Mouse (Mus musculus) heart, embryonic 16.5 days (tissue): ENCODE measurements around the gene Uspl1. TPM values are rescaled to one million over a fixed set of nuclear protein-coding genes. Genes with fewer than 3 reads are reported as not detected.

Experiments
- ATAC-seq: fragments of 200-750 bp; cut with Nextera tagmentation; replicated peaks from 2 replicates; pipeline ENCODE4 v1.8.0; 2017; ENCODE audit warnings: moderate number of reproducible peaks; ENCODE audit not compliant: insufficient read depth, low FRiP score; ENCODE audit errors: extremely low read depth
- H3K27ac ChIP-seq: fragments of 300-500 bp; sonication (generic); 2 replicates; pipeline ENCODE4 v1.5.1; 2014; ENCODE audit warnings: mild to moderate bottlenecking, low read length, control low read depth, moderate library complexity
- H3K27me3 ChIP-seq: fragments of 300-500 bp; sonication (generic); 2 replicates; pipeline ENCODE4 v1.6.1; 2014; ENCODE audit warnings: low read length, mixed read lengths; ENCODE audit not compliant: control insufficient read depth, insufficient read depth
- H3K36me3 ChIP-seq: fragments of 300-500 bp; sonication (generic); 2 replicates; pipeline ENCODE4 v1.6.1; 2014; ENCODE audit not compliant: control insufficient read depth, insufficient read depth
- H3K4me1 ChIP-seq: fragments of 300-500 bp; sonication (generic); 2 replicates; pipeline ENCODE4 v1.6.1; 2014; ENCODE audit warnings: low read length, mixed read lengths; ENCODE audit not compliant: control insufficient read depth, insufficient read depth
- H3K4me2 ChIP-seq: fragments of 300-500 bp; sonication (generic); 2 replicates; pipeline ENCODE4 v1.6.1; 2014; ENCODE audit warnings: low read depth, mild to moderate bottlenecking, control low read depth, low read length
- H3K4me3 ChIP-seq: fragments of 300-500 bp; sonication (generic); 2 replicates; pipeline ENCODE4 v1.5.1; 2014; ENCODE audit warnings: mild to moderate bottlenecking, control low read depth, low read length
- H3K9ac ChIP-seq: fragments of 300-500 bp; sonication (generic); 2 replicates; pipeline ENCODE4 v1.6.1; 2014; ENCODE audit warnings: low read length, control low read depth
- H3K9me3 ChIP-seq: fragments of 300-500 bp; sonication (generic); replicated peaks from 2 replicates; pipeline ENCODE4 v1.6.1; 2016; ENCODE audit warnings: low read length; ENCODE audit not compliant: control insufficient read depth
- WGBS: fragments of 180-500 bp; shearing (Covaris S2); extraction: QIAGEN DNeasy Blood & Tissue Kit; methylation state at CpG from one replicate; pipeline ENCODE4 v1.1.7; 2014; 5-methylcytosine and 5-hydroxymethylcytosine counted together
- polyA plus RNA-seq: library from polyadenylated mRNA; unstranded; fragments of >200 nt; fragmentation: Nextera tagmentation; extraction: Ambion mirVana; gene quantifications from 2 replicates; pipeline ENCODE4 v1.2.1, GENCODE M21; 2015

Gene Uspl1
- polyA plus RNA-seq, 1 experiment from 2014 or later: 29.2 TPM

- WGBS: 19% methylated on average over 20 of the region's 20 CpGs
- 0 out of 2 replicates have a peak overlapping the region, but pooled peaks have one; percentile 1 for H3K4me3 ChIP-seq
- H3K9me3 ChIP-seq: no peaks in the 10 kb centered on the region
- no peak for ATAC-seq
- no peaks in the 10 kb centered on the region for H3K27me3 ChIP-seq
- H3K9ac ChIP-seq: peak overlapping the region; percentile 47
- peak overlapping the region; percentile 64 for H3K27ac ChIP-seq
- no peaks in the 10 kb centered on the region for H3K36me3 ChIP-seq
- peaks cover 21% of the 10 kb centered on the region for H3K4me1 ChIP-seq
- H3K4me2 ChIP-seq: peak overlapping the region; percentile 80
Measured at GRCm38 (mm10) chr5:149247047-149247904, 63.1 kb downstream of the Uspl1 start.

DNA sequence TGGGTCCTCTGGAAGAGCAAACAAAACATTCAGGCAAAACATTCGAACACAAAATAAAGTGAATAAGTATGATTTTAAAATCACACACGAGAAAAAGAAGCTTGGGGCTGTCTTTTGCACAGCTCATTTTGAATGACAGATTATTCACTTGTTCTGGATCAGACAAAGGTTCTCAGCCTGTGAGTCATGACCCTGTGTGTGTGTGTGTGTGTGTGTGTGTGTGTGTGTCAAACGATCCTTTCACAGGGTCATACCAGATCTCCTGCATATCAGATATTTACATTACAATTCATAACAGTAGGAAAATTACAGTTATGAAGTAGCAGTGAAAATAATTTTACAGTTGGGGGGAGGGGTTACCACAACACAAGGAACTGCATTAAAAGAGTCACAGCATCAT is 68.2 kb downstream of the Uspl1 start:
- no peaks in the 10 kb centered on the region for H3K36me3 ChIP-seq
- WGBS: 84% methylated on average over 3 of the region's 3 CpGs
- H3K9me3 ChIP-seq: no peaks in the 10 kb centered on the region
- ATAC-seq: no peak
- H3K27ac ChIP-seq: no peak overlapping the region
- no peaks in the 10 kb centered on the region for H3K27me3 ChIP-seq
- peaks cover 4% of the 10 kb centered on the region for H3K4me1 ChIP-seq
- H3K9ac ChIP-seq: no peak overlapping the region
- H3K4me3 ChIP-seq: no peak overlapping the region
- H3K4me2 ChIP-seq: no peak overlapping the region

- 69% methylated on average over 2 of the region's 2 CpGs for WGBS
- Histone ChIP-seq H3K4me2 (no peak overlapping the region), H3K36me3 (no peaks in the 10 kb centered on the region)
Measured at GRCm38 (mm10) chr5:149253491-149253890, 69.3 kb downstream of the Uspl1 start.

DNA sequence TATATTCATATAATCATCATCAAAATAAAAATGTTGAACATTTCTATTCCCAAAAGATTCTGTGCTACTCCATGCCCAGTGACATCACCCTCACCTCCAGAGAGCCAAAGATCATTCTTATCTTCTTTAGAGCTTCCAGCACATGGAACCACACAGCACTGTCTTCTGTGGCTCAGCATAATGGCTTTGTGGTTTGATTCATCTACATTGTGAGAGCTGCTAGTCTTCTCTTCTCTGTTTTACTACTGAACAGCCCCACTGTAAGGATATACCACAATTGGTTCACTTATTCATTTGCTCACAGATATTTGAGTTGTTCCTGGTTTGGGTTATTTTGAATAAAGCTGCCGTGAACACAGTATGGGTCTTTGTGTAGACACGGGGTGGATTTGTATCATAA is 71.4 kb downstream of the Uspl1 start:
- no peak for ATAC-seq
- 79% methylated on average over 2 of the region's 2 CpGs for WGBS
- no peak overlapping the region for H3K4me3 ChIP-seq
- no peaks in the 10 kb centered on the region for H3K4me1 ChIP-seq
- H3K9ac ChIP-seq: no peak overlapping the region
- no peaks in the 10 kb centered on the region for H3K27me3 ChIP-seq
- H3K9me3 ChIP-seq: no peaks in the 10 kb centered on the region
- H3K4me2 ChIP-seq: no peak overlapping the region
- no peaks in the 10 kb centered on the region for H3K36me3 ChIP-seq
- no peak overlapping the region for H3K27ac ChIP-seq

More at GRCm38 (mm10) chr5:149253491-149253890, 69.3 kb downstream of the Uspl1 start:
- no peaks in the 10 kb centered on the region for H3K27me3 ChIP-seq
- ATAC-seq: no peak
- no peaks in the 10 kb centered on the region for H3K4me1 ChIP-seq
- no peak overlapping the region for H3K27ac ChIP-seq
- H3K9ac ChIP-seq: no peak overlapping the region
- H3K4me3 ChIP-seq: no peak overlapping the region
- H3K9me3 ChIP-seq: no peaks in the 10 kb centered on the region

- Histone ChIP-seq H3K9me3 (no peaks in the 10 kb centered on the region), H3K27ac (no peak overlapping the region), H3K4me2 (no peak overlapping the region), H3K4me1 (no peaks in the 10 kb centered on the region), H3K36me3 (no peaks in the 10 kb centered on the region), H3K9ac (no peak overlapping the region), H3K4me3 (no peak overlapping the region), H3K27me3 (no peaks in the 10 kb centered on the region)
- WGBS: 49% methylated on average over 14 of the region's 14 CpGs
- ATAC-seq: no peak
Measured at GRCm38 (mm10) chr5:149257518-149258281, 73.5 kb downstream of the Uspl1 start.

- H3K9ac ChIP-seq: no peak overlapping the region
- peak overlapping the region; percentile 3; the same call in 1 of the 2 replicates for H3K4me2 ChIP-seq
- H3K9me3 ChIP-seq: no peaks in the 10 kb centered on the region
- ATAC-seq: no peak
- H3K36me3 ChIP-seq: no peaks in the 10 kb centered on the region
- no peaks in the 10 kb centered on the region for H3K27me3 ChIP-seq
- H3K4me1 ChIP-seq: no peaks in the 10 kb centered on the region
- WGBS: 53% methylated on average over 16 of the region's 16 CpGs
- no peak overlapping the region for H3K4me3 ChIP-seq
- H3K27ac ChIP-seq: no peak overlapping the region
Measured at GRCm38 (mm10) chr5:149259093-149259492, 74.9 kb downstream of the Uspl1 start.

DNA sequence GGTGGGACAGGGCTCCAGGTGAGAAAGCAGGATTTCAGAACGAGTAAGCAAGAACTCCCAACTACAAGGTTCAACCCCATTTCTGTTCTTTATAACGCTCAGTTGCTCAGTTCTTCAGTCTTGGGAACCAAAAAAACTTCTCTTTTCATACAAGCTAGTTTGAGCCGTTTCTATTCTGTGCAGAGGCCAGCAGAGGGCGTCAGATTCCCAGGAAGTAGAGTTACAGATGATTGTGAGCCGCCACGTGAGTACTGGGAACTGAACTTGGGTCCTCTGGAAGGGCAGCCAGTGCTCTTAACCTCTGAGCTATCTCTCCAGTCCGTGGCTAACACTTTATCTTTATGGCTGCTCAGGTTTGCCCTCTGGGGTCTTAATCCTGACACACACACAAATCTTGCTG is 77.3 kb downstream of the Uspl1 start:
- peaks cover 2% of the 10 kb centered on the region; the same call in 1 of the 2 replicates for H3K4me1 ChIP-seq
- H3K36me3 ChIP-seq: no peaks in the 10 kb centered on the region
- no peak for ATAC-seq
- no peaks in the 10 kb centered on the region for H3K27me3 ChIP-seq
- H3K9ac ChIP-seq: no peak overlapping the region
- no peak overlapping the region for H3K27ac ChIP-seq
- no peak overlapping the region for H3K4me2 ChIP-seq
- H3K4me3 ChIP-seq: no peak overlapping the region
- H3K9me3 ChIP-seq: no peaks in the 10 kb centered on the region
- 73% methylated on average over 7 of the region's 7 CpGs for WGBS

DNA sequence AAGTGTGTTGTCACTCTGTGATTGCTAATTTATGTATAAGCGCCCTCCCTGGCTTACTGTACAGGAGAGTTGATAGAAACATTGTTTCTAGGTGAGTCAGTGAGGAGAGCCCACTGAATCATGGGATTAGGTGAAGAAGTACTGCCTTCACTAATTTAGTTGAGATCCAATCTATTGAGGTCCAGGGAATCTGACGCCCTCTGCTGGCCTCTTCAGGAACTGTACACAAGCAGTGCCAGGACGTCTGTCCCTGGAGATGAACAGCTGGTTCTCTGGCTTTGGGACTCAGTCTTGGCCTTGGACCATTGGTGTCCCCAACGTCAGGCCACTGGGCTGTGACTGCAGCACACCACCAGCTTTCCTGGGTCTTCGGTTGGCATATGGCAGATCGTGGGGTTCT is 77.7 kb downstream of the Uspl1 start:
- H3K27me3 ChIP-seq: no peaks in the 10 kb centered on the region
- no peak overlapping the region for H3K27ac ChIP-seq
- H3K4me1 ChIP-seq: peaks cover 2% of the 10 kb centered on the region; the same call in 1 of the 2 replicates
- H3K9me3 ChIP-seq: no peaks in the 10 kb centered on the region
- no peak overlapping the region for H3K9ac ChIP-seq
- no peak overlapping the region for H3K4me2 ChIP-seq
- 71% methylated on average over 6 of the region's 6 CpGs for WGBS
- H3K4me3 ChIP-seq: no peak overlapping the region
- no peak for ATAC-seq
- no peaks in the 10 kb centered on the region for H3K36me3 ChIP-seq

DNA sequence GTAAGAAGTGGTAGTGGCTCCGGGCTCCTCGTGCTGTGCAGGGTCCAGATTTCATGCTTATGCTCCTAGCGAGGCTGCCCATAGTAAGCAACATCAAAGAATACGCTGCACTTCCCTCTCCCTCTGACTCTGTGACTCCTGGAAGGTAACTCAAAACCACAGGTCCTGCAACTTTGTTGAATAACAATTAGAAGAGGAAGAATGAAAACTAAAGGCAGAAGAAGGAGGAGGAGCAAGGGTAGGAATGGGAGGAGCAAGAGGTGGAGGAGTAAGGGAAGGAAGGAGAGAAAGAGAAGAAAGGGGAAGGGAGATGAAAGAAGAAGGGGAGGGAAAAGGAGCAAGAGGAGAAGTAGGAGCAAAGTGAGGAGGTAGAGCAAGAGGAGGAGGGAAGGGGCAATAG is 80.3 kb downstream of the Uspl1 start, which contains the start of gene Alox5ap:
TSS of gene Alox5ap (plus strand) at position 363 of the 400 bp plus-strand sequence.
- no peak within 1 kb of the TSS for H3K4me2 ChIP-seq
- H3K27me3 ChIP-seq: no peaks in the 10 kb centered on the region
- no peaks in the 10 kb centered on the region for H3K36me3 ChIP-seq
- 53% methylated on average over 4 of the region's 4 CpGs for WGBS
- H3K9ac ChIP-seq: peak within 1 kb of the TSS; percentile 41; the same call in 1 of the 2 replicates
- H3K4me3 ChIP-seq: no peak within 1 kb of the TSS
- H3K4me1 ChIP-seq: peaks cover 2% of the 10 kb centered on the region; the same call in 1 of the 2 replicates
- ATAC-seq: no peak
- H3K27ac ChIP-seq: no peak within 1 kb of the TSS
- H3K9me3 ChIP-seq: no peaks in the 10 kb centered on the region
